Mouse (Mus musculus): ENCODE measurements around the gene Fsd1l. TPM values are rescaled to one million over a fixed set of nuclear protein-coding genes. Genes with fewer than 3 reads are reported as not detected.
A peak's percentile ranks its signal among the peaks of the same experiment; 100 is the strongest.

Fsd1l gene
- polyA plus RNA-seq, 1 experiment from 2014 or later: 8.4 TPM

DNA sequence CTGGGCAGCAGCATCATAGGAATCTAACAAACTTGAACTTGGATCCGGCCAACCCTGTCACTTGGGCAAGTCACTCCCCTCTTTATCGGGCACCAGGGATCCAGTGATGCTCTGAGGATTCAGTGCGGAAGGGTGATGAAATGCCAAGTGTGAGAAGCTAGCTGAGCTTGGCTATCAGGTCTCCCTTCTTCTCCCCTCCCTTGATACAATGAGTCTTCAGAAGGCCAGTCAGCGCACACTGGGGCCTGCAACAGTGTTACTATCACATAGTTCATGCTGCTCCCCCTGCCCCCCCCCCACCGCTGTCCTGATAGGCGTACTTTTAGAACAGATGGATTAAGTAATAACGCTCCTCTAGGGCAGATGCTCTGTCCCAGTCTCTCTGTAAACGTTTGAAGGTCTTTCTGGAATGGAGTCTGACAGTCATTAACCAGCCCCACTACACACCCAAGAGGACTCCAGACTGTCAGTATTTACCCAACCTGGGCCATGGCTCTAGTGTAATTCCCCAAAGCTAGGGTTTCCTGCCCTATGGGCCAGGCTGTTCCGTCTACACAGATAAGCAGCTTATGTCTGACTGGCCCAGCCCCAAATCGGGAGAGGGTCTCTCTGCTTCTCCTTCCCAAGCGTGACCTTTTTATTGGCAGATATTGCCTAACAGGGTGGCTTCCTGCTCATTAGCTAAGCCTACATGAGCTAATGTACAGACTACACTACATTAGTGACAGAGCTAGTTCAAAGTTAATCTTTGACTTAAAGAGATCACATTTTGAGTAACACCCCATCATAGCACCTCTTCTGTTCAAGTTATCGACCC is 35.8 kb upstream of the Fsd1l start:
- no peaks in the 10 kb centered on the region for H3K27me3 ChIP-seq (ENCODE audit: insufficient read depth, low read length)
- H3K36me3 ChIP-seq (ENCODE audit: insufficient read depth, low read length): no peaks in the 10 kb centered on the region
- ATAC-seq (ENCODE audit: low FRiP score, low TSS enrichment): peak; percentile 80
- no peak overlapping the region for H3K4me2 ChIP-seq (replicated peaks; ENCODE audit: low read depth, low read length)
- 70% methylated on average over 12 of the region's 12 CpGs for WGBS
- H3K27ac ChIP-seq (ENCODE audit: low read length): peak overlapping the region; percentile 59; the same call in 1 of the 2 replicates
- peaks cover 19% of the 10 kb centered on the region for H3K4me1 ChIP-seq (ENCODE audit: insufficient read depth, low read length)
- H3K4me3 ChIP-seq (ENCODE audit: low read length): no peak overlapping the region
- H3K9me3 ChIP-seq (ENCODE audit: low read length): no peaks in the 10 kb centered on the region
- no peak overlapping the region for H3K9ac ChIP-seq (replicated peaks; ENCODE audit: low read length)

DNA sequence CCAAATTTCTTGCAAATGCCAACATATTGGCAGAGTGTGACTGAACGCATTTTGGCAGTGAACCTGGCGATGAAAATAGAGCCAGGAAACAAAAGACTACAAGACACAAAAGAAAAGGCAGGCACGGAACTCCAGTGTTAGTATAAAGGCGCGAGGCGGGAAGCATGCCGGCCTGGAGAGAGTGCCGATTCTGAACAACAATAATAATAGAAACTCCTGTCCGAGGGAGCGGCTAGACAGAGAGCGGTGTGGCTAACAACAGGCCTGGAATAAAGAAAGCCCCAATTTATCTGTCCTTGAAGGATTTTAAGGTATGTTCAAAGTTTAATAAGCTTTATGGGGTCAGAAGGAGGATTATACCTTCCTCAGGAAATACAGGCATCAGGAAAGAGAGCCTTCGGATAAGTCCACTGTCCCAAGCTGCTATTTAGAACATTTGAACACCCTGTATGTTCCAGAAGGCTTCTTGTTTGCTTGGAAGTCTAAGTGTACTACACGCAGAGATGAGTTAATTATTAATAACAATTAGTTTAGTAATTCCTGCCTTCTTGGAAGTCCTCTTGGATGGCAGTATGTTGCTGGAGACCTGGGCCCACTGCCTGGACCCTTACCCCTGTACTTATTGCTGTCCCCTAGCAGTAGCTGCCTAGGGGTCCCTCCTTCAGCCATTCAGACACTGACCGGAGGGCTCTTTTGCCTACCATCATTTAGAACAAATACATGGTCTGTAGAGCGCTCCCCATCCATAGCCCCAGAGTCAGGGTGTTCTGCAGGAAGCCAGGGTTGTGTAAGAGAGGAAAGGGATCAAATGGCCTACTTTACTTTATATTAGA is 35.0 kb upstream of the Fsd1l start:
- Histone ChIP-seq H3K9me3 (ENCODE audit: low read length) (no peaks in the 10 kb centered on the region), H3K27me3 (ENCODE audit: insufficient read depth, low read length) (no peaks in the 10 kb centered on the region), H3K27ac (ENCODE audit: low read length) (peak overlapping the region; percentile 59; the same call in 1 of the 2 replicates), H3K4me3 (ENCODE audit: low read length) (no peak overlapping the region), H3K4me2 (replicated peaks; ENCODE audit: low read depth, low read length) (no peak overlapping the region), H3K9ac (replicated peaks; ENCODE audit: low read length) (no peak overlapping the region), H3K4me1 (ENCODE audit: insufficient read depth, low read length) (peaks cover 19% of the 10 kb centered on the region), H3K36me3 (ENCODE audit: insufficient read depth, low read length) (no peaks in the 10 kb centered on the region)
- ATAC-seq (ENCODE audit: low FRiP score, low TSS enrichment): peak; percentile 39
- WGBS: 75% methylated on average over 15 of the region's 15 CpGs

GRCm38 (mm10) chr4:53600462-53600861 is 30.8 kb upstream of the Fsd1l start:
- Histone ChIP-seq H3K27ac (ENCODE audit: low read length) (no peak overlapping the region), H3K36me3 (ENCODE audit: insufficient read depth, low read length) (no peaks in the 10 kb centered on the region), H3K4me3 (ENCODE audit: low read length) (no peak overlapping the region), H3K9ac (replicated peaks; ENCODE audit: low read length) (no peak overlapping the region), H3K4me2 (replicated peaks; ENCODE audit: low read depth, low read length) (no peak overlapping the region), H3K27me3 (ENCODE audit: insufficient read depth, low read length) (no peaks in the 10 kb centered on the region), H3K4me1 (ENCODE audit: insufficient read depth, low read length) (peaks cover 11% of the 10 kb centered on the region), H3K9me3 (ENCODE audit: low read length) (no peaks in the 10 kb centered on the region)
- no peak for ATAC-seq (ENCODE audit: low FRiP score, low TSS enrichment)
- WGBS: 45% methylated on average over 6 of the region's 6 CpGs

DNA sequence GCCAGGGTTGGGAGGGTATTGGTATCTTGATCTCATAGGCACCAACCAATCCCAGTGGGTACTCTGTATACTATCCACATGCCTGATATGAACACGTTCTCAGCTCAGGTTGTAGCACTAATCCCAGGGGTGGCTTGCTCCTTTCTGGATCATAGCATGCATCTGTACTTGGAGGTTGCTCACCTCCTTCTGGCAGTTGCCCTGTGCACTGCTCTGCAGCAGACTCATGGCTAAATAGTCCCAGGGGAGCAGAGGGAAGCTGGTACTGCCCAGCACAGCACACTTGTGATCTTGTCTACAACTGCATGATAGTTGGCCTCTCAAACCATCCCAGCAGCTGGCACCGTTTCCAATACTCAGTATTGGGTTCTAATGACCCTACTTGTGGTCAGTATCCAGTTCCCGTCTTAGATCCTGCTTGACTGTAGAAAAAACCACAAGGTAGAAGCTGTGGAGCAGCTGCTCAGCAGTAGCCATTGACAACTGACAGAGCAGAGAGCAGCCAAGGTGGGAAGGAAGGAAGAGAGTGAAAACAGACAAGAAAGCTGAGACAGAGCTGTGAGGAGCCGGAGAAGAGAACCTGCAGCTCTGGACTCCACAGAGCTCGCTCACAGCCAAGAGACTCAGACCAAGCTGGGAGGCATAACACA is 16.6 kb upstream of the Fsd1l start:
- ATAC-seq (ENCODE audit: low FRiP score, low TSS enrichment): no peak
- Histone ChIP-seq H3K4me3 (ENCODE audit: low read length) (no peak overlapping the region), H3K9ac (replicated peaks; ENCODE audit: low read length) (no peak overlapping the region), H3K27me3 (ENCODE audit: insufficient read depth, low read length) (no peaks in the 10 kb centered on the region), H3K27ac (ENCODE audit: low read length) (no peak overlapping the region), H3K4me1 (ENCODE audit: insufficient read depth, low read length) (no peaks in the 10 kb centered on the region), H3K4me2 (replicated peaks; ENCODE audit: low read depth, low read length) (no peak overlapping the region), H3K9me3 (ENCODE audit: low read length) (no peaks in the 10 kb centered on the region), H3K36me3 (ENCODE audit: insufficient read depth, low read length) (no peaks in the 10 kb centered on the region)
- 87% methylated on average over 5 of the region's 5 CpGs for WGBS

DNA sequence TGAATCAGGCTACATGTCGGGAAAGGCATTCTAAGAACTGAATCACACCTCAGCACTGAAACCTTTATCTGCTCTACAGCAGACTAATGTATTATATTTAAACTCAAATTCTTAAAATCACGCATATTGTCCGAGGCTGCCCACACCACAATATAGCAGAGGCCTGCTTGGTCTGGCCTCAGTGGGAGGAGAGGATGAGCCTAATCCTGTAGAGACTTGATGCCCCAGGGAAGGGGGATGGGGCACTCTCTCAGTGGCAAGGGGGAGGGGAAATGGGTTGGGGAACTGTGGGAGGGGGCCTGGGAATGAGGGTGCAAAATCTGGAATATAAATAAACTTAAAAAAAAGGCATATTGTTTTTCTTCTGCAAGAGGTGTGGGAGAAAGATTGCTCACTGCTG is 13.3 kb upstream of the Fsd1l start:
- ATAC-seq (ENCODE audit: low FRiP score, low TSS enrichment): no peak
- H3K4me1 ChIP-seq (ENCODE audit: insufficient read depth, low read length): peaks cover 14% of the 10 kb centered on the region
- no peaks in the 10 kb centered on the region for H3K9me3 ChIP-seq (ENCODE audit: low read length)
- H3K4me2 ChIP-seq (replicated peaks; ENCODE audit: low read depth, low read length): no peak overlapping the region
- 66% methylated on average over 3 of the region's 3 CpGs for WGBS
- H3K27ac ChIP-seq (ENCODE audit: low read length): no peak overlapping the region
- H3K27me3 ChIP-seq (ENCODE audit: insufficient read depth, low read length): no peaks in the 10 kb centered on the region
- H3K4me3 ChIP-seq (ENCODE audit: low read length): no peak overlapping the region
- H3K9ac ChIP-seq (replicated peaks; ENCODE audit: low read length): no peak overlapping the region
- no peaks in the 10 kb centered on the region for H3K36me3 ChIP-seq (ENCODE audit: insufficient read depth, low read length)

- Histone ChIP-seq H3K36me3 (ENCODE audit: insufficient read depth, low read length) (no peaks in the 10 kb centered on the region), H3K27ac (ENCODE audit: low read length) (no peak overlapping the region), H3K27me3 (ENCODE audit: insufficient read depth, low read length) (no peaks in the 10 kb centered on the region), H3K4me3 (ENCODE audit: low read length) (no peak overlapping the region), H3K9ac (replicated peaks; ENCODE audit: low read length) (no peak overlapping the region), H3K4me2 (replicated peaks; ENCODE audit: low read depth, low read length) (no peak overlapping the region), H3K4me1 (ENCODE audit: insufficient read depth, low read length) (peaks cover 14% of the 10 kb centered on the region), H3K9me3 (ENCODE audit: low read length) (no peaks in the 10 kb centered on the region)
- ATAC-seq (ENCODE audit: low FRiP score, low TSS enrichment): no peak
- WGBS: 81% methylated on average over 6 of the region's 6 CpGs
Measured at GRCm38 (mm10) chr4:53620104-53620503, 11.2 kb upstream of the Fsd1l start.

DNA sequence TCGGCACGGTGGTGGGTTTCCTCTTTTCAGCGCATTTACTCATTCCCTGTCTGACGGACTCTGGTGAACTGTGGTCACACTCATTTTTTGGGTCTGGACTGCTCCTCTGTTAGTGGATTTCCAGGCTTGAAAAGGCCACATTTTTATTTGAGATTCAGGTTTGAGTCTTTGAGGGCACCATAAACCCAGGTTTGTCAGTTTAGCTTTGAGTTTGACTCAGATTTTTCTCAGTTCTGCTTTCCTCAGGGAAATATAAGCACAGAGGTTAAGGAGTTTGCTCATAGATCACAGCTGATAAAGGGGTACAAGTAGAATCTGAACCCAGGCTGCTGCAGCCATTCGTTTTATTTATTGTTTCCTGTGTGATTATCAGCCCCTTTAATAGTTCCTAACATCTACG is 10.2 kb upstream of the Fsd1l start:
- no peak for ATAC-seq (ENCODE audit: low FRiP score, low TSS enrichment)

DNA sequence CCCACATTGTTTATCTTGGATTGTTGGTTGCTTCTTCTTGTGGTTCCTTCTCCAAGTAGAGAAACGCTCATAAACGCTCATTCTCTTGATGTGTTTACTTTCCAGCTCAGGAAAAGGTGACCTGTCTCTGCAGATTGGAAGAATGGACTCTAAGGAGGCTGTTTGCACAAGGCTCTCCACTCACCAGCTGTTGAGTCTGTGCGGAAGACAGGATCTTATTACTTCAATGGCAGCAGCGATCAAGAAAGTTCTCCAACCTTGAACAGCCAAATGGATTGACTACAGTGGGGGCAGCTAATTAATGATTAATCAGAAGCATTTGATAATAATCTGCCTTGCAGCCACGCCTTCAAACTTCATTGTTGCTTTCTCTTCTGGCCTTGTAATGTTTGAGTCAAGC is 9.8 kb upstream of the Fsd1l start:
- Histone ChIP-seq H3K36me3 (ENCODE audit: insufficient read depth, low read length) (no peaks in the 10 kb centered on the region), H3K27ac (ENCODE audit: low read length) (peak overlapping the region; percentile 69), H3K4me2 (replicated peaks; ENCODE audit: low read depth, low read length) (no peak overlapping the region), H3K4me1 (ENCODE audit: insufficient read depth, low read length) (peaks cover 14% of the 10 kb centered on the region), H3K4me3 (ENCODE audit: low read length) (no peak overlapping the region), H3K9ac (replicated peaks; ENCODE audit: low read length) (no peak overlapping the region), H3K9me3 (ENCODE audit: low read length) (no peaks in the 10 kb centered on the region), H3K27me3 (ENCODE audit: insufficient read depth, low read length) (no peaks in the 10 kb centered on the region)
- WGBS: 19% methylated on average over 5 of the region's 5 CpGs
- peak; percentile 60; the same call in 1 of the 2 replicates for ATAC-seq (ENCODE audit: low FRiP score, low TSS enrichment)

More for the DNA sequence above, 10.2 kb upstream of the Fsd1l start:
- Histone ChIP-seq H3K27me3 (ENCODE audit: insufficient read depth, low read length) (no peaks in the 10 kb centered on the region), H3K4me1 (ENCODE audit: insufficient read depth, low read length) (peaks cover 14% of the 10 kb centered on the region), H3K9ac (replicated peaks; ENCODE audit: low read length) (no peak overlapping the region), H3K36me3 (ENCODE audit: insufficient read depth, low read length) (no peaks in the 10 kb centered on the region), H3K27ac (ENCODE audit: low read length) (peak overlapping the region; percentile 69), H3K4me3 (ENCODE audit: low read length) (no peak overlapping the region), H3K9me3 (ENCODE audit: low read length) (no peaks in the 10 kb centered on the region), H3K4me2 (replicated peaks; ENCODE audit: low read depth, low read length) (no peak overlapping the region)
- 23% methylated on average over 6 of the region's 6 CpGs for whole genome bisulfite sequencing

GRCm38 (mm10) chr4:53623711-53624110 is 7.6 kb upstream of the Fsd1l start:
- H3K9me3 ChIP-seq (ENCODE audit: low read length): no peaks in the 10 kb centered on the region
- 91% methylated on average over 1 of the region's 1 CpGs for WGBS
- no peak overlapping the region for H3K27ac ChIP-seq (ENCODE audit: low read length)
- H3K4me1 ChIP-seq (ENCODE audit: insufficient read depth, low read length): peaks cover 14% of the 10 kb centered on the region
- no peak overlapping the region for H3K9ac ChIP-seq (replicated peaks; ENCODE audit: low read length)
- no peak for ATAC-seq (ENCODE audit: low FRiP score, low TSS enrichment)
- no peaks in the 10 kb centered on the region for H3K36me3 ChIP-seq (ENCODE audit: insufficient read depth, low read length)
- no peak overlapping the region for H3K4me3 ChIP-seq (ENCODE audit: low read length)
- no peaks in the 10 kb centered on the region for H3K27me3 ChIP-seq (ENCODE audit: insufficient read depth, low read length)
- H3K4me2 ChIP-seq (replicated peaks; ENCODE audit: low read depth, low read length): no peak overlapping the region
